Mouse (Mus musculus): ENCODE results near the gene Akap9.

DNA sequence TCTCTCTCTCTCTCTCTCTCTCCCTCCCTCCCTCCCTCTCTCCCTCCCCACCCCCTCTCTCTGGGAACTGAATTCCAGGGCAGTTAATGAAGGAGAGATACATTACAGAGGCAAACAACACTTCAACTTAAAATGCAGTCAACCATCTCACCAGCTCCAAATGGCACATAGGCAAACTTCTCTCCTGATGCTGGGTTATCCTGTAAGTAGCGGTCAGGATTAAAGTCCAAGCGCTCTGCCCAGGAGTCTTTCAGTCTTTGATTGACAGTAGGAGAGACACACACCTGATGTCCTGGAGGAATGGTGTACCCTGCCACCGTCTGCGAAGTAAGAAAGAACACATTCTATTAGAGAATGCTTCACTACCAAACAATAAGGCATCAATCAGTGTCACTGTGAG is 158.5 kb downstream of the Akap9 start:
- TF ChIP-seq POLR2A (IDR thresholded peaks at IDR 0.05; ENCODE audit: low read depth, low read length) (no peak), CTCF (IDR thresholded peaks at IDR 0.05; ENCODE audit: extremely low read depth, insufficient read length, insufficient replicate concordance, low read depth, low read length) (no peak)
